Mouse (Mus musculus): ENCODE data around the gene Ccdc74a. TPM values are rescaled to one million over a fixed set of nuclear protein-coding genes. Genes with fewer than 3 reads are reported as not detected.
"Not testable (repeated sequence)": the region's sequence is repeated elsewhere in the genome, so short reads cannot be mapped to it uniquely, and the experiment has no call there.

Gene Ccdc74a
- polyA plus RNA-seq (2015; fragmentation: Nextera tagmentation; extraction: Ambion mirVana), result 11.2 and 11.5 TPM in 2 replicates

GRCm38 (mm10) chr16:17646310-17647114 is at the start of gene Ccdc74a:
Ccdc74a (plus strand) TSS chr16:17646470.
- Histone ChIP-seq H3K4me3 (peak within 1 kb of the TSS; percentile 80), H3K27ac (peak within 1 kb of the TSS; percentile 69), H3K36me3 (replicated peaks) (peaks cover 13% of the 10 kb centered on the region; the same call in 1 of the 2 replicates), H3K27me3 (replicated peaks) (no peaks in the 10 kb centered on the region), H3K4me2 (peak within 1 kb of the TSS; percentile 83), H3K9me3 (no peaks in the 10 kb centered on the region), H3K4me1 (peaks cover 15% of the 10 kb centered on the region), H3K9ac (peak within 1 kb of the TSS; percentile 70)
- peak; percentile 94 for ATAC-seq (replicated peaks)
- 2% methylated on average over 61 of the region's 65 CpGs for WGBS

- ATAC-seq (replicated peaks), result no peak
- Histone ChIP-seq H3K4me1 (no peaks in the 10 kb centered on the region), H3K4me2 (no peak overlapping the region), H3K4me3 (no peak overlapping the region), H3K27ac (no peak overlapping the region), H3K9ac (no peak overlapping the region), H3K27me3 (replicated peaks) (no peaks in the 10 kb centered on the region), H3K9me3 (no peaks in the 10 kb centered on the region), H3K36me3 (replicated peaks) (no peaks in the 10 kb centered on the region)
- WGBS, result 70% methylated on average over 3 of the region's 3 CpGs
Measured at GRCm38 (mm10) chr16:17600944-17601562, 45.2 kb upstream of the Ccdc74a start.

GRCm38 (mm10) chr16:17604941-17605340 is 41.3 kb upstream of the Ccdc74a start:
- Histone ChIP-seq H3K9ac (no peak overlapping the region), H3K27me3 (replicated peaks) (no peaks in the 10 kb centered on the region), H3K36me3 (replicated peaks) (no peaks in the 10 kb centered on the region), H3K4me3 (no peak overlapping the region), H3K9me3 (no peaks in the 10 kb centered on the region), H3K4me2 (no peak overlapping the region), H3K27ac (no peak overlapping the region), H3K4me1 (no peaks in the 10 kb centered on the region)
- 55% methylated on average over 4 of the region's 4 CpGs for WGBS
- no peak for ATAC-seq (replicated peaks)

DNA sequence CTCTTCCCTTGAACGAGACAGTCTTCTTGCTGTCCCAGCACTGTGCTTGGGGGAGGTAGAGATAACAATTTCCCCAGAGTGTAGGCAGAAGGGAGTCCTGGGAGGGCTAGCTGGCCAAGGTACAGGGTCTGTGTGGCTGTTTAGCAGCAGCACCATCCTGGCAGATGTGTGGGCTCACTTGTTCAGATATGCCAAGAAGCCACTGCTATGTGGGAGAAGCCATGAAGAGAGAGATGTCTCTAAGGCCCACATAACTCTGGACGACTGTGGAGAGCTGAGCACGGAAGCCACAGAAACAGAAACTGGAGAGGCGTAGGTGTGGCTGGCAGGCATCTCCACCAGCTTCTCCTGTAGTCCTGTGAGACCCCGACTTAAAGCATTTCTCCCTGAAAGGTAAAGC is 40.6 kb upstream of the Ccdc74a start:
- no peak overlapping the region for H3K4me3 ChIP-seq
- no peaks in the 10 kb centered on the region for H3K36me3 ChIP-seq (replicated peaks)
- 76% methylated on average over 5 of the region's 5 CpGs for WGBS
- no peak overlapping the region for H3K9ac ChIP-seq
- H3K4me1 ChIP-seq, result no peaks in the 10 kb centered on the region
- H3K9me3 ChIP-seq, result no peaks in the 10 kb centered on the region
- no peak overlapping the region for H3K27ac ChIP-seq
- no peaks in the 10 kb centered on the region for H3K27me3 ChIP-seq (replicated peaks)
- H3K4me2 ChIP-seq, result no peak overlapping the region
- ATAC-seq (replicated peaks), result no peak

DNA sequence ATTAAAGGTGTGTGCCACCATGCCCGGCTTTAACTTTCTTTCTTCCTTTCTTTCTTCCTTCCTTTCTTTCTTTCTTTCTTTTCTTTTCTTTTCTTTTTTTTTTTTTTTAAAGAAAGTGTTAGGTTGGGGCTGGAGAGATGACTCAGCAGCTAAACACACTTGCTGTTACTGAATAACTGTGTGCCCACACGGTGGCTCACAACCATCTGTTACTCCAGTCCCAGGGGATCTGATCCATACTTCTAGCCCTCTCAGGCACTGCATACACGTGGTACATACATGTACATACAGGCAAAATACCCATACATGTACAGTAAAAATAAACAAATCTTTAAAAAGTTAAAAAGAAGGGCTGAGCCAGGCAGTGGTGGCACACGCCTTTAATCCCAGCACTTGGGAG is 34.9 kb upstream of the Ccdc74a start:
- Histone ChIP-seq H3K27me3 (replicated peaks) (no peaks in the 10 kb centered on the region), H3K4me3 (no peak overlapping the region), H3K4me1 (no peaks in the 10 kb centered on the region), H3K9ac (no peak overlapping the region), H3K9me3 (no peaks in the 10 kb centered on the region), H3K36me3 (replicated peaks) (no peaks in the 10 kb centered on the region), H3K4me2 (no peak overlapping the region), H3K27ac (no peak overlapping the region)
- ATAC-seq (replicated peaks), result no peak
- WGBS, result 67% methylated on average over 4 of the region's 4 CpGs

DNA sequence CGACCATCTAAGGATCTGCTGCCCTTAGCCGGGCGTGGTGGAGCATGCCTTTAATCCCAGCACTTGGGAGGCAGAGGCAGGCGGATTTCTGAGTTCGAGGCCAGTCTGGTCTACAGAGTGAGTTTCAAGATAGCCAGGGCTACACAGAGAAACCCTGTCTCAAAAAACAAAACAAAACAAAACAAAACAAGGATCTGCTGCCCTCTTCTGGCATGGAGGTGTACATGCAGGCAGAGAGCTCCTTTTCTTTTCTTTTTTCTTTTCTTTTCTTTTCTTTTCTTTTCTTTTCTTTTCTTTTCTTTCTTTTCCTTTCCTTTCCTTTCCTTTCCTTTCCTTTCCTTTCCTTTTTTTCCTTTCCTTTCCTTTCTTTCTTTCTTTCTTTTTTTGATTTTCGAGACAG is 31.5 kb upstream of the Ccdc74a start:
- H3K9me3 ChIP-seq, result not testable (repeated sequence)
- 91% methylated on average over 6 of the region's 6 CpGs for WGBS

GRCm38 (mm10) chr16:17616212-17616611 is 30.1 kb upstream of the Ccdc74a start:
- no peak overlapping the region for H3K27ac ChIP-seq
- H3K27me3 ChIP-seq (replicated peaks), result no peaks in the 10 kb centered on the region
- 88% methylated on average over 5 of the region's 5 CpGs for WGBS
- no peak for ATAC-seq (replicated peaks)
- no peaks in the 10 kb centered on the region for H3K36me3 ChIP-seq (replicated peaks)
- no peak overlapping the region for H3K4me3 ChIP-seq
- H3K9ac ChIP-seq, result no peak overlapping the region
- H3K4me2 ChIP-seq, result no peak overlapping the region
- peaks cover 15% of the 10 kb centered on the region for H3K4me1 ChIP-seq
- H3K9me3 ChIP-seq, result no peaks in the 10 kb centered on the region

More for the DNA sequence above, 31.5 kb upstream of the Ccdc74a start:
- H3K27ac ChIP-seq; H3K9ac ChIP-seq; ATAC-seq (replicated peaks); H3K4me2 ChIP-seq; H3K4me1 ChIP-seq; H3K4me3 ChIP-seq; H3K27me3 ChIP-seq (replicated peaks); H3K36me3 ChIP-seq (replicated peaks): not testable (repeated sequence)

DNA sequence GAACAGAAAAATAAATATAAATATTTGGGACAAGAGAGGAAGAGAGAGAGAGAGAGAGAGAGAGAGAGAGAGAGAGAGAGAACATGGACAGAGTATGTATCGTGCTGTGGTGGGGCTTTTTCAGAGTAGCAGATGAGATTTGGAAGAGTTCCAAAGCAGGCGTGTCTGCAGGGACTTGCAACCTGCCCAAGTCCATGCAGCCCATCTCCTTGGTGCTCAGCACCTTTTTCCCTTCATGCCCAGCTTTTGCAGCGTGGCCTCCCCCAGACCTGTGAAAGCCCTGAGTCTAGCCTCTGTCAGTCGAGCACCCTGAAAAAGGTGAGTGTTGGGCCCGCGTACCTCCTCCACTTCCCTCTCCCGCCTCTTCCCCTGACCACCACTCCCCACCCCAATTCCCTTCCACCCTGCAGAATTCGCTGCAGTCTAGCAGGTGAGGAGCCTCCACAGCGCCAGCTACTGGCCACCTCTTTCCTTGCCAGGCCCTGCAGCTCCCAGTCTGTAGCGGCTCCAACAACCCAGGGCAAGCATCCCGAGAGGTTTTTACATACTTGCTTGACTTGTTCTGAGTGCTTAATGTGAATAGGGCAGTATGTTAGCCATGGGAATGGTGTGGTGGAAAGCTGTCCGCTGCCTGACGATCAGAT is 28.2 kb upstream of the Ccdc74a start:
- Histone ChIP-seq H3K4me2 (no peak overlapping the region), H3K27me3 (replicated peaks) (no peaks in the 10 kb centered on the region), H3K27ac (no peak overlapping the region), H3K9me3 (no peaks in the 10 kb centered on the region), H3K9ac (no peak overlapping the region), H3K36me3 (replicated peaks) (0 out of 2 replicates have a peak, but pooled peaks cover 2% of the 10 kb centered on the region), H3K4me3 (no peak overlapping the region), H3K4me1 (peaks cover 15% of the 10 kb centered on the region)
- no peak; the same call in 1 of the 2 replicates for ATAC-seq (replicated peaks)
- WGBS, result 16% methylated on average over 13 of the region's 13 CpGs

DNA sequence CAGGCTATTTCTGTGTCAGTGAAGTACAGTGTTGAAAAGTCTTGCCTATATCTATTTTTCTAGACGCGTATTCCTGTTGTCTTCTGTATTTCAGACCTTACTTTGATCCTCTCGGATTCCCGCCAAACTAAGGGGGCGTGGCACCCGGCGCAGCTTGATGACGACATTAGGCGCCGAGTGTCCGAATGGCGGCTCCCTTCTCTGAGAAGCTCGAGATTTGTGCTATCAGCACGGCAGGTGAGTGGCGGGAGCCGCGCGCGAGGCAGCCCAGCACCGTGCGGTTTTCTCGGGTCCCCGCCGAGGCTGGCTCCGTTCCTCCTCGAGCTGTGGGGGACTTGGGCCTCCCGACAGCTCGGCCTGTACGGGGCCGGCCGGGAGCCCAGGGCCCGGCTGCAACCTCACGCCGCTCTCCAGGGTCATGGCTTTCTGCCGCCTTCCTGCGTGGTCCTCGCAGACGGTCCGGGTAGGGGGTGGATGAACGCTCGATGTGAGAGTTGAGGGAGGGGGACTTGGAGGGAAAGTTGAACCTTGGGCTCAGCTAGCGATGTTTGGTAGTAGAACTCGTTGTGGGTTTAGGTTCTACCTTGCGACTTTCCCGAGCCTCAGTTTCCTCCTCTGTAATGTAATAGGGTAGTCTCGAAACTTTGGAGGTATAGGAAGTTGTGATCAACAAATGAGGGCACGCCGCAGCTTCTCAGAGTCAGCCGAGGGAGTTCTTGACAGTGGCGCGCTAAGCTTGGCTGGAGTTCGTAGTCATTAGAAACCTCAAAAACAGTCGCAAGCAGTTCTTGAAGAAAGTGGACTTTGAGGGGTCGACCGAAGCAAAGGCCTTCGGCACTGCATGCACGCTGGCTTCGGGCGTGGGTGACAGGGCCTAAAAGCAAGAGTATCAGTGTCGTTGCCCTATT is 26.8 kb upstream of the Ccdc74a start, which contains the start of gene Smpd4:
Smpd4 (plus strand) TSS at position 157 of the 908 bp plus-strand sequence.
- peak; percentile 90 for ATAC-seq (replicated peaks)
- Histone ChIP-seq H3K9me3 (no peaks in the 10 kb centered on the region), H3K27ac (peak within 1 kb of the TSS; percentile 66), H3K4me3 (peak within 1 kb of the TSS; percentile 85), H3K4me1 (peaks cover 15% of the 10 kb centered on the region), H3K4me2 (peak within 1 kb of the TSS; percentile 87), H3K9ac (peak within 1 kb of the TSS; percentile 83), H3K36me3 (replicated peaks) (peaks cover 13% of the 10 kb centered on the region; the same call in 1 of the 2 replicates), H3K27me3 (replicated peaks) (no peaks in the 10 kb centered on the region)
- 3% methylated on average over 60 of the region's 60 CpGs for WGBS

- WGBS, result 94% methylated on average over 1 of the region's 1 CpGs
Measured at GRCm38 (mm10) chr16:17621936-17622335, 24.3 kb upstream of the Ccdc74a start.

GRCm38 (mm10) chr16:17625488-17626268 is 20.6 kb upstream of the Ccdc74a start:
- WGBS, result 72% methylated on average over 8 of the region's 8 CpGs
- H3K27me3 ChIP-seq (replicated peaks), result no peaks in the 10 kb centered on the region
- 0 out of 2 replicates have a peak, but pooled peaks cover 3% of the 10 kb centered on the region for H3K4me1 ChIP-seq
- H3K4me2 ChIP-seq, result no peak overlapping the region
- H3K36me3 ChIP-seq (replicated peaks), result peaks cover 53% of the 10 kb centered on the region
- H3K27ac ChIP-seq, result no peak overlapping the region
- H3K9me3 ChIP-seq, result no peaks in the 10 kb centered on the region
- H3K9ac ChIP-seq, result no peak overlapping the region
- no peak overlapping the region for H3K4me3 ChIP-seq
- peak; percentile 58; the same call in 1 of the 2 replicates for ATAC-seq (replicated peaks)

More at GRCm38 (mm10) chr16:17621936-17622335, 24.3 kb upstream of the Ccdc74a start:
- Histone ChIP-seq H3K4me3 (no peak overlapping the region), H3K27me3 (replicated peaks) (no peaks in the 10 kb centered on the region), H3K9ac (no peak overlapping the region), H3K36me3 (replicated peaks) (peaks cover 25% of the 10 kb centered on the region; the same call in 1 of the 2 replicates), H3K27ac (no peak overlapping the region), H3K4me2 (no peak overlapping the region), H3K4me1 (peaks cover 15% of the 10 kb centered on the region), H3K9me3 (no peaks in the 10 kb centered on the region)
- ATAC-seq (replicated peaks), result no peak

Data from midbrain, embryonic 15.5 days (tissue).